Mouse (Mus musculus) lung, postnatal 14 days (tissue): ENCODE measurements around the gene Rassf6.

Experiments
- DNase-seq: peaks from one replicate; pipeline ENCODE4 v3.0.0; 2021

Gene Rassf6

DNA sequence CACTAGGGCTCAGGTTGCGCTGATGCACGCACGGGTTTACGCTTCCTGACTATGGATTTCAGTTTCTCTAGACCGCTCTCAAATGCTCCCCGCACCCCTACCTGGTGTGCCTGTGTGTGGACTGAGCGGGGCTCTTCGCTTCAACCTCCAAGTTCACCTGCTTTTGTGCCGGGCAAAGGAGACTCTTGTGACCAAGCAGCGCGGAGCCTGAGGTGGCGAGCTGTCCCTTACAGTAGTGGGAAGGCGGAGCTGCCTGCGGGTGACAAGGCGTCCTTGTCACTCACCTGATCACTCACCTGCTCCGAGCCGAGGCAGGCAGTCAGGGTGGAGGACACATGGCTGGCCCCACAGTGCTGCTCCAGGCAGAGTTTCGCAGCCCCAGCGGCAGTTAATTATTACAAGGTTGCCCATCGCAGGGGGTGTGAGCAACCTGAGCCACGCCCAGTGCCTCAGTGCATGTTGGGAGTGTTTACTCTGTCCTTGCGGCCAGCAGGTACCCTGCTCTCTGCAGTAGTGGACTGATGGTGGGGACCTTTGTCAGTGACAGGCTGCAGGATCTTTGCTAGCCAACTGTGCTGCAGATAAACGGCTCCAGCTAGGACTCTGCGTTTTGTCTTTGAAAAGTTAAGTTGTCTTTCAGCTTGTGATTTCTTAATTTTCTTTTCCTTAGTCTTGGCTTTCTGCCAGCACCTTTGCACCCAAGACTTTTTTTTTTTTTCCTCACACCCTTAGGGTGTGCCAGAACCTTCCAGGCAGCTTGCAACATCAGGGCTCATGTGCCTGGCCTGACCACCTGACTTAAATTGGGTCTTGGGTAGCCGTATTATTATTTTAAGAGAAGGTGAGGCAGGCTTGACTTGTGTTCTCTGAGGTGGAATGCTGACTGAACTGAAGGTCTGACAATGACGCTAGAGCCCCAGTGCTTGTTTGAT lies at the start of gene Rassf6:
Rassf6 (minus strand) TSS at position 372 of the 932 bp plus-strand sequence.
- peak; percentile 46 for DNase-seq

DNA sequence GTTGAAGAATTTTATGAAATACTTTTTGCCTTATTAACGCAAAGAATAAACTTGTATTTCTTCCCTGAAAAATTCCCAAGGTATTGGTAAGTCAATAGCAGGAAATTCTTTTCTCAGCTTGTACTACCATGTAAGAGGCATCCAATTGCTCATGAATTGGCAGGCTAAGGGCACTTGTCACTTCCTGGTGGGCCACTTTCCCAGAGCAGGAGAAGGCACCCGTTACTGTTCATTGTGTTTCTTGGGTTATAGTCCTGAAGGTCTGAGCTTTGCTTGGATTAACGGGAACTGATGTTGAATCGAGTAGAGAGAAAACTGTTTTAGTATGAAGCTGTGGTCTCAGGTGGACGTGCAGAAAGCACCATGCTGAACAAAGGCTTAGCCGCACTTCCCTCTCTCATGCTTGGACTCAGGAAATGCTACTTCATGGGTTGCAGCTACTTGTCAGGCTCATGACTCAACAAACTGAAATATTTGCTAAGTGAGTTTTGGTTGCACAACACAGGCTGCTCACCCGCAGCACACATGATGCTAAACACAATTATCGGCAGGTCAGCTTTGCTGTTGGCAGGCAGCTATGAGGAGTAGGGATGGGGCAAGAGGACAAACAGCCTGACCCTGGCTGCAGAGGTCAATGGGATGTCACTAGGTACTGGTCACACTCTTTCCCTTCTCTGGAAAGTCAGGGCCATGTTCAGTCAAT lies 49.1 kb upstream of the Rassf6 start:
- peak; percentile 41 for DNase-seq

DNA sequence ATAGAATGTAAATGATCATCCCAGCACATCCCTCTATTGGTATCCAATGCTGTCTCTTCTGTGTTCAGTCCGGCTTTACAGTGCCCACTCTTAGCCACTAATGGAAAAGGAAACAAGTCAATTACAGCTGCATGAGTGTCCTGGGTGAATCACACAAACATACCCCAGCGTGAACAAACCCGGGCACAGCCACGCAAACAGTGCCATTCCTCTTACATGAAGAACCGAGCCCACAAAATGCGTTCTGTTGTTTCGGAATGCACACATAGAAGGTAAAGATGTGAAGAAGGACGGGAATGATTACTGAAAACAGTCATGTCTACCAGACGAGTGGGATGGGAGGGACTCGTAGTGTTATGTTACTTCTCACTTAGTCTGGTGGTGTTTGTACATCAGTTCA lies 47.5 kb upstream of the Rassf6 start:
- no peak for DNase-seq

DNA sequence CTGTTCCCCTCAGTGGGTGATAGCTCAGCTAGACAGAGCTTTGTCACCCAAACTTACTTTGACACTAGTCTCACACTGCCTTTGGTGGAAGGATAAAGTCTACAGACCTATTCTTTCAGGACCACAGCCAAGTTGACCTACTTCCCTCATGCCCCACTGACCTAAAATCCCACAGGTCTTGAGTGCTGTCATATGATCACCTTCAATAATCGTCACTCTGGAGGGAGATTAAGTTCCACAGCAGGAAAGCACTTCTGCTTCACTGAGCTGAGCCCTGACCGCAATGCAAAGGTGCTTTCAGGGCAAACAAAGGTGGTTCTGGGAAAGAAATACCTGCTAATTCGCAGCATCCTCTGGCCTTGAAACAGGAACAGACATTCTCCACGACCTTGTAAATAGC lies 44.5 kb upstream of the Rassf6 start:
- no peak for DNase-seq

DNA sequence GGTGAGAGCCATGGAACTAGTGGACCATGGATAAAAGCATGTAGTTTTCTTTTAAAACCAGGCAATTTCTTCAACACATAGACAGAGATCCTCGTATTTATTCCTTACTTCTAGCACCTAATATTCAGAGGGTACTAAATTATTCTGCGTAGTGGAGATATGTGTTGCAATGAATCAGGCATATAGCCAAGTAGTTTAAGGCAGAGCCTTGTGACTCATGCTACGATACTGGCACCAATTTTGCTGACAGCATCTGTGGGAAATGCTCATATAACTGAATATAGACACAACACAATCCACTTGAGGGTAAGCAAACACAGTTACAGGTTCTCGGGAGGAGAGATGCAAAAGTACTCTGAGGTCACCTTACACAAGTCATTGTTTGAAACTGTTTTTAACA lies 41.4 kb upstream of the Rassf6 start:
- DNase-seq, result no peak

DNA sequence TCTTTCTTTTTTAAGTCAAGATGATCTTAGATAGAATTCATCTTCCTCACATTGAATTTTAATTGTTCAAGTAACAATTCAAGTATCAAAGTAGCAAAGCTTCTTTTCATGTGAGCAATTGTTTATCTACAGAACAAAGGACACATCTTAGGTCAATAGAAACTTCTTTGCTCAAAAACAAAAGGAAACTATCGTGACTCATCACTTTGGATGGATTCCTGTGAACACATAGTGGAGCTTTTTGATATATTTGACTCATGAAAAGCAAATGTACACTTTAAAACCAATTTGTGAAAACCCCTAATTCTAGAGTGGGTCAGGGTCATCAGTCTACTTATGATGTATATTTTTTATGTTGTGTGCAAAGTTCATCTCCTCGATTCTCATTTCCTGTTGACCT lies 37.1 kb upstream of the Rassf6 start:
- no peak for DNase-seq

DNA sequence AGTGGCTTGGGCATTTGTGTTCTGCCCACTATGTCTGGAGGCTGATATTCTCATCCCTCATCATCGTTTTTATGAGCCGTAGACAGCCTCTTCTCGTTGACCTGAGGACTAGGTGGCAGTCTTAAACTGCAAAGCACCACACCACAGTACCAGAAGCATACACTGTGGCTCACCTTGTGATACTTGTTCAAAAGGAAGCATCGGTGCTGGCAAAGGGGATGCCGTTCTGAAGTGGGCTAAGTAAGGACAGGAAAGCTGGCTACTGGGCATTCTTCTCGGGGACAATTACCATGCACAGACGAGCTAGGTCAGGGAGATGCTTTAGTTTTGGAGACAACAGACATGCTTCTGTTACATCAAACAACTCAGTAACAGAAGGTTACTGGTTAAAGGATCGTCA lies 21.4 kb upstream of the Rassf6 start:
- DNase-seq, result no peak

DNA sequence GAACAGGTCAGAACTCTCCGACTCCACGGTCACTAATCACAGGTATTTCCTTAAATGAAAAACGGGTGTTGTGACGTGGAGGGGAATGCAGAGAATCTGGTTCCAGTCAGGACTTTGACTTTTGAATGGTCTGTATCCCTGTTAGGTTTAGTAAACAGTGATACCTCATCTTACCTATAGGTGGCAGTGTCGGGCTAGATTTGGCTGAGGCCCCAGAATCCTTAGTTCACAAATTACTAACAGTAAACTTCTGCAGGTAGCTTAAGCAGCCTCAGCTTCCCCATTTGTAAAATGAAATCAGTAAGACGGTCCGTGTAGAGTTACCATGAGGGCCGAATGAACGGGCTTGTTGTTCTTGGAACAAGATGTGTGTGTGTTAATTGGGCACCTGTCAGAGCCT lies 21.0 kb upstream of the Rassf6 start:
- peak; percentile 63 for DNase-seq

DNA sequence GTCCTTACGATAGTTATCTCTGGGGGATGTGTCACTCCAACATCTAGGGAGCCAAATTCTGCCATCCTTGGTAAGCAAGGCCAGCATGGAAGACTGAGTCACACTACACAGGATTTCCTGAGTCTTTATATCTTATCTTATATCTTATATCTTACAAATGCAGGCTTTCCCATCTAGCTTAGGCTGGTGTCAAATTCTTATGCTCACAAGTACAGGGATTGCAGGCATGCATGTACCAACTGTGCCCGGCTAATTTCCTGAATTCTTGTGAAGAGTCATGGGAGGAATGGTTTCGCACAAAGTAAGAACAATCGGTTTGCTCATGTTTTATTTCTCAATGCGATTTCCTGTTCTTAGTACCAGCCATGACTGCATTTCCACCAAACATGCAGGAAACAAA lies 20.0 kb upstream of the Rassf6 start:
- no peak for DNase-seq

DNA sequence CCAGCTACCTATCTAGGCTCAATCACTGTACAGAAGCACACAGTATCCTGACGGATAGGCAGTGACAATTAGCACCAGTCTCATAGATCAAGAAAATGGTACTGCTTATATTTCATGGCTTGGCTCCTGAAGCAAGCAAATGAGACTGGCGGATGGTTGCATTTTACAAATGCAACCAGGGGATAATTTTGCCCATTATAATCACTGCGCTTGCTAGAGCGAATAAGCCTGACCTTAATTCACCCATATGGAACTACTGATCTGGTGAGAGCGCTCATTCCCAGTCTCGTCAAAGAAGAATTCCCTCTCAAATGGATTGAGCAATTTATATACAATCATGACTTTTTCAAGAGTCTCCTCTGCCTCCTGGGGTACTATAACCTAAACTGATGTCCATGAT lies 16.2 kb upstream of the Rassf6 start:
- DNase-seq, result no peak

DNA sequence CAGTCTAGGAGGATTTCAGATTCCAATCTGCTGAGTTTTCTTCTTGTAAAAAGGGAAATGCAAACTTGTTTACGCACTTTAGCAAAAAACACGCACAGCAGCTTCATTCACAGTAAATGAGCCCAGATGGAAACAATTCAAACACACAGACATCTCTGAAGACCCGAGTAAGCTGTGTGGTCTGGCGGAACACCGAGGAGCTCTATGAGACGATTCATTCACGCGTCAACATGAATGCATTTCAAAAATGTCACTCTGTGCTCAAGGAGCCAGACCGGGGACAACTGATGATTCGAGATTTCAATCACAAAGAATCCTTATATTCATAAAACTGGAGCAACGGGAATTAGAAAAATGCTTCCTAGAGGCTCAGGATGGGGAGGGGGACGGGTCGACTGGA lies 15.4 kb upstream of the Rassf6 start:
- DNase-seq, result no peak

DNA sequence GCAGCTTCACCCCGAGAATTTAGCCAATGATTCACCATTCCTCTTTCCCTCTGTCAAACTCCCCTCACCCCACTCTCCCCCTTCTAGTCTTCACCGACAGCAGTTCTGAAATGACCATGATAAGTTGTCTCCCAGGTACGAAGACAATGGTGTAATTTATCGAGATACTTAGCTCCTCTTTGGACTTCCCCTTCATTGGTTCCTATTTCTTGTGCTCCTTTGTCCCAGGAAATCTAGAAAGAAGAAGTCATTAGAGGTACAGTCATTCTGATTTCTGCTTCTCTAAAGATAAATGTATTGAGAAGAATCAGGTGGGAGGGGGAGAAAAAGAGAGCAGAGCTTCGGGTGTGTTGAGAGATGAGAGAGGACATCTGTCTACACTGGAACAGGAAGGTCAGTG lies 14.3 kb upstream of the Rassf6 start:
- DNase-seq, result no peak

DNA sequence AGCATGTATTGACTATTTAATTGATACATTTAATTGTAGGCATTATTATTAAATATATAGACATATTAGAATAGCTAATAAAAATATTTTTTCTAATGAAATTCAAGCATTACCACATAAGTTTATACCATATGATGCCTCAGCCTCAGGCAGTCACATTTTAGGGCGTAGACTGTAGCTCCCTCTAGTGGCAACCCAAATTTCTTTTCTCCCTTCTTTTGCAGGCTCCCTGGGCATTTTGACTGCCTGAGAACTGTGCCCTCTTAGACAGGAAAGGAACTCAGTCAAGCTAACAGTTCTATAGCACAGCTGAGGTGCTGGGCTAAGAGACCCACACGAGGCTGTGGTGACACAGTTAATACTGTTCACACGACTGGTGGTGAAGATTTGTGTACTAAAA lies 12.3 kb upstream of the Rassf6 start:
- peak; percentile 76 for DNase-seq

DNA sequence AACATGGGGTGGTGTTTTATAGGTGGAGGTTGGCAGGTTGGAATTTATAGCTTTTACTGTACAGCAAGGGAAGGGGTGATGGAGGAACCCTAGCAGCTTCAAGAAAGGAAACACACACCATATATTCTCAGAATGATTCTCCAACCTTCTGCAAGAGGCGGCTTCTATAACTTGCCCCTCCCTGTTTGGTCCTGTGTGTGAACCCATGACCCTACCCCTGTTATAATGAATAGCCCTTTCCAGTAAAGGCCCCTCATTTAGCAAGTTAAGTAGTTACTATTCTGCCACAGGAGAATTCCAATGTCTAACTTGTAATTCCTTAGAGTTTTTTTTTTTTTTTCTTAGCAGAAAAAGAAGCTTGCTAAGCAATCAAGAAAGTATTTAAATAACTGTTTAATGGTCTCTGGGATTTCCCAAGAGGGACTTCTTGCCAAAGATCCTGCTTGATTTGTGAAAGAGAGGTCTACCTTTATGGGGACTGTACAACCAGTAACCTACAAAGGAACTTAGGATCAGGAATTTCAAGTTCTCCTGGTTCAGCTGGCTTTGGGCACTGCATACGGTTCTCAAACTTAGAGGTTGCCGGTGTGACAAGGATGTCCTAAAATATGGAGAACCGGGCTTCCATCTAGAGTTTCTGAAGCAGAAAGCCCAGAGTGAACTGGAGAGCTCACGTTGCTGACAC lies 10.2 kb upstream of the Rassf6 start:
- no peak for DNase-seq

DNA sequence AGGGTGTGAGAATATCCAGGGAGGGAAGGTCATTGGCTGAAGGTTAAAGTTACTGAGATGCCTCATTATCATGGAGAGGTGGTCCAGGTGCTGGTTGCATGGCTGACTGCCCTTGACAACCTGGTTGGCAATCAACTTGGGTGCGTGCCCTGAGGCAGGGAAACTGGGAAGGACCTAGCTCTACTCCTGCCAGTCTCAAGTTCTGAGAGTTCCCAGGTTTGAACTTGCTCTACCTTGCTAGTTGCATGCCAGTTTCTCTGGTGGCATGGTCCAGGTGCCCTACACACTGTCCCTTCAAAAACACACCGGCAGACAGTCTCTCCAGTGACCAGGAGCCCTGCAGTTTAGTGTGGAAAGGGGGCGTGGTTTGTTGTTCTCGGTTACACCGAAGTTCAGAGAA lies 7.0 kb upstream of the Rassf6 start:
- no peak for DNase-seq

DNA sequence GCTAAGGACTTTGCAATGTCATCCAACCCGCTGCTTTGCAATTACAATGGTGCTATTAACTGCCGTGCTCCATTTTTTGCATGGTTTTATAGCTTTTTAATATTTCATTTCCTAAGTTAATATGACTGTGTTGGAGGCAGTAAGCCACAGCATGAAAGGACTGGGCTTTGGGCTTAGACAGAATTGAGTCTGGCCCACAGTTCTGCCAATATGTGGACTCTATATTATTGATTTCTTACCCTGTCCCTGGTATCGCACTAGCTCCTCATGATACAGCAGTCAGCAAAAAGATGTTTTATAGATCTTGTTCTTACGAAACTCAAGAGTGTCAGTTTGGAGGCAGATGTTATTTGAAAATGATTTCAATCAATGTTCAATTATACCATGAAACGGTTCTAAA lies 5.9 kb upstream of the Rassf6 start:
- DNase-seq, result no peak

DNA sequence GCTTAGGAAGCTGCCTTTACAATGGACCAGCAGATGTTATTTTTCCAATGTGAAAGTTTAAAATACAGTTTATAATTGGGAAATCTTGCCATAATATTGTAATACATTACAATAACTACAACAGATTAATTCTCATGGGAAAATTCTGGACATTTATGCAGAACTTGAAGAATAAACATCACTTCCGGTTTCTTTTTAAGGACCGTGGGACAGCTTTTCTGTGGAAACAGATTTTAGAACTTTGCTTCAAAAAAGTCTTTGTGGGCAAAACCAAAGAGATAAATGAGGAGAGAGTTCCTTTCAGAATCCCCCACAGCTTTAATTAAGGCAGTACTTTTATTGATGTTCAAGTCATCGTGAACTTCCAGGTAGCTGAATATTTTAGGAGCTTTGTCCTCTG lies 5.1 kb upstream of the Rassf6 start:
- no peak for DNase-seq

DNA sequence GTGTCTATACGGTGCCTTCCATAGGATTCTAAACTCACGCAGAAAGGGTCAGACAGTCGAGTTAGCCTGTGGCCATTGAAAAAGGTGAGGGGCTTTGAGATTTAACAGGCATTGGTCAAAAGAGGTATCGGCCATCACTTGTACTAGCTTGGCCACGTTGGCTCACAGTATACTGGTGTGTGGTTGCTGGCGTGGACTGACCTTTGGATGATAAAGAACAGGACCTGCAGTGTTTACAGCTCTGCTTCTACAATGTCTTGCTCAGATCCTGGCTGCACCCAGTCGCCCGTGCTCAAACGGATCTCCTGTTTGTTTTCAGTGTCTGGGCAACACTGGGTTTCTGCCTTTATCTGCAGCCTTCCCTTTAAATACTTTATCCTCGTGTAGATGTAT lies 757 bp upstream of the Rassf6 start:
- no peak for DNase-seq

DNA sequence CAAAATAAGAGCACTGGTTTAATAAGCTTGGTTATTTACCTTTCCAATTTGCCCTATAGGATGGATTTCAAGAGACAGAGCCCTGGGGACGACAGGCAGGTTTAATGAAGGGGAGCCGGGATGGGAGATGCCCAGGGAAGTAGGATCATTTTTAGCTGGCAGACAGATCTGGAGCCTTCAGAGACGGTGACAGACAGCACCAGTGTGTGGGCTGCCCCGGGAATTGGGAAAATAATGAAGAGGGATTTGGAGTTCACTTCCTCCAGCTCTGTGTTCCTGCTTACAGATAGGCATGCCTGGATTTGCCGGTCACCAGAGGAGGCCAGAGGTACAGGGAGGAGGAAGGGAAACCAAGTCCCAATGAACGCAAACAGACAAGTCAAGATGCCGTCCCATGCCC lies 5.6 kb downstream of the Rassf6 start:
- DNase-seq, result no peak

DNA sequence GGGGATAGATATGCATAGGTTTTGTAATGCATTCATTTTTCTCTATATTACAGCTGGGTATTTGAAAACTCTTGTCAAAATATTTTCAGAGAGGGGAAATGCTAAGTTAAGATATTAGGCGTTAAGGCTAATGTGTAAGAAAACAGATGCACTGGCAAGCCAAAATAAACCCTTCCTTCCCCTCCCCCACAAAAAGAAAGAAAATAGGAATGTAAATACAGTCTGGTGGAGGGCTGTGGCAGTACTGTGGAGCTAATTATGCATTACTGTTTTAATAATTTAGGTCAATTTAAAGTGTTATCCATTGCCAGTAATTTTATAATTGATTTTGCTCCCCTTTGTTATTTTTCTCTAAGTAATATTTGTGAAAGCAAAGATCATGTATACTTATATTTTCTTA lies 11.9 kb downstream of the Rassf6 start:
- no peak for DNase-seq

DNA sequence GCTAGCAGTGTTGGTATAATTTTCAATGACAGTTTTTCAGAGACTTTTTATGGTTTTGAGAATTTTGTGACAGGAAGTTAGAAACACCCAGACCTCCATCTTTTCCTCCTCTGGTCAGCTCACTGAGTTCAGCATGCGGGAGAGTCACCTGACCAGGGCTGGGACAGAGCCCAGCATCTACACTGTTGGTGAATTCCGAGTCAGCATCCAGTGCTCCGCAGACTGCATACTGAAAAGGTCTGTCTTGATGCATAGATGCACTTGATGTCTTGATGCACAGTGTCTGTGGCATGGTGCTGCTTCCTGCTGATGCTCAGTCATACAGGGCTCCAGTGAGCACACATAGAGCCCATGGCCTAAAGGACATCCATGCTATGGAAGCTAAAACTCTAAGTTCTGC lies 12.4 kb downstream of the Rassf6 start:
- DNase-seq, result no peak

DNA sequence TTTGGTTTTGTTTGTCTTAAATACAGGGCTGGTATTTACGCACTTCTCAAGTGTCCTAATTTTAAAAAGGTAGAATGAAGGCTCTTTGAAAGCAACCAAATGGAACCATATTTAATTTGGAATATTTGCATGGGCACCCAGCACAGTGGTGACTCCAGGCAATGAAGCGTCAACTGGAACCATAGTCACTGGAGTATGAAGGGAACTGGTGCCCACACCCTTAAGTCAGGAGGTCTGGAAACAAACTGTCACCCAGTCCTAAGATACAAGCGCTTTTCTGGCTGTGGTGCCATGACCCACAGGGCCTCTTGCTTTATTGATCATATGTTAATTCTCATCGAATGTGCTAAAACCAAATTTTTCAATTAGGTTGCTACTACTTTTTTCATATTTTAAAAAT lies 13.0 kb downstream of the Rassf6 start:
- no peak for DNase-seq

DNA sequence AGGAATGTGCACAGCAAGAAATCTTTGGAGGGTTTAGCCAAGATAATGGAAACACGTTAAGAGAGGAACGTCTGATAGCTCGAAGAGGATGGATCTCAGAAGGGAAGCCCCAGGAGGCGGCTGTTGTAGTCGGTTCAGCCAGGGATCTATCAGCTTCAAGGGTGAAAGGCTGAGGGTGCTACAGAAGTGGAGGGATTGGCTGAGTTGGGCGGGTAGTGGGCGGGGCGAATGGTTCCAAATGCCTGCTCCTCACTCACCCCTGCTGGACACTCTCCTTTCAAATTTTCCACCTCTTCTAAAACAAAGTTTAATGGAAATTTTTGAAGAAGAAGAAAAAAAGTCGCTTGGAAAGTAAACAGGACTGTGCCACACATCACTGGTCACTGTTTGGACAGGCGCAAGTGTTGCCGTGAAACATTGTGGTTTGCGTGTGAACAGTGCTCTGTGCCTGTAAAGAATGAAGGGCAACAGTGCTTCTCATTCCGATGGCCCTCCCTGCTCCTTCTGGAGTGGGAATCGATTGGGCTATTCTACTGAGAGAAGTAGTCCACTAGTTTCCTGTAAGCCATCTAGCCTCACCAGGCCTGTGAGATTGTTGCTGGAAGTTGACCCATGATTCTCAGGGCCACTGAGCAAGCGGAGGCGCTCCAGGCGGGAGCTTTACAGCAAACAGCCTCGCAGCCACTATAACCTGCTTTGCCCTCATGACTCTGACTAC lies 15.6 kb downstream of the Rassf6 start:
- no peak for DNase-seq
